In the genomic region with DNA sequence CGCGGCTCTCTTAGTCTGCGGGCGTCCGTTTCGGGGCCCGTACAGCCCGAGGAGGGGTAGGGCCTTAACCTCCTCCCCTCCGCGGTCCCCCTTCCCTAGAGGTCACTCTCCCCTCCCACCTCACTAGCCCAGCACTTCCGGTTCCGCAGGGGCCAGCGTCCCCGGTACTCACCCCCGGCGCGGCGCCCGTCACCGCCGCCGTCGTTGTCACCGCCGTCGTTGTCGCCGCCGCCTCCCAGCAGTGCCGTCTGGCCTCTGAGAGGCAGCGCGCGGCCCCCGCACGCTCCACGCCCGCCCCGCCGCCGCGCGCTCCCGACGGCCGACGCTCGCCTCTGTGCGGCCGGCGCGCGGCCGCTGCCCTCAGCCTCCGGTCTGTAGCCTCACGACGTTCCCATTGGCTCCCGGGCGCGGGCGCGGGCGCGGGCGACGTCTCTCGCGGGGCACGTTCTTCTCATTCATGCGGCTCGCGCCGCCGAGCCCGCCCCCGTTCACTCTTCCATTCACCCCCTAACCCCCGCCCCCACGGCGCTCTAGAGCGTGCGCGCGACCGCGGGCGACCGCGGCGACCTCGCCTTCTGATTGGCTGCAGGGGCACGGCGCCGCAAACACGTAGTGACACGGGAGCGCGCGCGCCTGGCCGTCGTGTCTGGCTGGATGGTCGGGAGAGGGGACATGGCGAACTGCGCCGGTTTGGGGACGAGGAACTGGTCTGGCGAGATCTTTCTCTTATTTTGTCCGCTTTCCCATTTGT, we compare ENCODE assay signal across 7 mouse cellular contexts. TPM values are rescaled to one million over a fixed set of nuclear protein-coding genes. Genes with fewer than 3 reads are reported as not detected.
DNase-seq lines count a peak whose midpoint lies in the region; ATAC-seq lines count a peak whose summit lies in the region.

TSS of gene Zdhhc5 (minus strand) at position 370 of the 751 bp plus-strand sequence.

- ATAC-seq in intestine, embryonic 15.5 days = peak; percentile 96

- H3K9ac ChIP-seq in intestine, embryonic 15.5 days = peak within 1 kb of the TSS; percentile 91

- H3K36me3 ChIP-seq in intestine, embryonic 15.5 days = peaks cover 3% of the 10 kb centered on the region
- H3K36me3 ChIP-seq in midbrain, embryonic 10.5 days = peaks cover 19% of the 10 kb centered on the region

- intact Hi-C loops in gastrocnemius, postnatal 36 days (cut with DNase I) = loop anchor here (5.0 kb wide), 1 partner anchor 38 kb away; the partner anchor contains the start of genes Gm28635, Med19 and Tmx2
- intact Hi-C loops in left cerebral cortex, postnatal 25 days (cut with DNase I) = loop anchor here (1.0 to 5.0 kb wide), 4 partner anchors 12 to 332 kb away; partner anchors contain the start of genes Clp1, Rtn4rl2, Tnks1bp1 and Ube2l6

- H3K27me3 ChIP-seq in intestine, embryonic 15.5 days (replicated peaks) = no peaks in the 10 kb centered on the region
- H3K27me3 ChIP-seq in midbrain, embryonic 10.5 days (ENCODE audit: low read depth, poor library complexity, severe bottlenecking) = no peaks in the 10 kb centered on the region

- peak; percentile 99 for DNase-seq in adrenal gland, adult 2 months
- peak; percentile 99 for DNase-seq in embryo, embryonic 11.5 days (ENCODE audit: low read depth, low spot score)
- peak; percentile 98 for DNase-seq in gastrocnemius, postnatal 36 days
- peak; percentile 99 for DNase-seq in left cerebral cortex, postnatal 25 days (ENCODE audit: low spot score in 2 of 2)
- peak; percentile 99 for DNase-seq in midbrain, embryonic 10.5 days (ENCODE audit: low spot score)
- peak; percentile 99 for DNase-seq in right cerebral cortex, postnatal 4 days

- peak within 1 kb of the TSS; percentile 100 for H3K27ac ChIP-seq in intestine, embryonic 15.5 days
- peak within 1 kb of the TSS; percentile 96 for H3K27ac ChIP-seq in midbrain, embryonic 10.5 days (replicated peaks)

- no peaks in the 10 kb centered on the region; the same call in 1 of the 2 replicates for H3K4me1 ChIP-seq in intestine, embryonic 15.5 days (replicated peaks)
- peaks cover 29% of the 10 kb centered on the region for H3K4me1 ChIP-seq in midbrain, embryonic 10.5 days

- peak within 1 kb of the TSS; percentile 98 for H3K4me3 ChIP-seq in intestine, embryonic 15.5 days (replicated peaks)
- peak within 1 kb of the TSS; percentile 96 for H3K4me3 ChIP-seq in midbrain, embryonic 10.5 days

- peak within 1 kb of the TSS; percentile 82 for H3K4me2 ChIP-seq in intestine, embryonic 15.5 days (replicated peaks)

- under 1% methylated on average over 104 of the region's 107 CpGs for WGBS in intestine, embryonic 15.5 days
- under 1% methylated on average over 107 of the region's 107 CpGs for WGBS in midbrain, embryonic 10.5 days

- H3K9me3 ChIP-seq in intestine, embryonic 15.5 days = no peaks in the 10 kb centered on the region
- H3K9me3 ChIP-seq in midbrain, embryonic 10.5 days (replicated peaks) = no peaks in the 10 kb centered on the region

RNA-seq across cellular contexts. Expression of gene Zdhhc5, which starts in this region (rescaled TPM):
- total RNA-seq in adrenal gland, adult 2 months (2021) = 10 to 100 TPM; 61.7 to 74.4 TPM
- polyA plus RNA-seq in adrenal gland, adult 2 months (2012; rRNA removed) = 37.5 and 46.3 TPM in 2 replicates
- total RNA-seq in gastrocnemius, postnatal 36 days (2021) = 10 to 100 TPM; 57.5 to 62.2 TPM
- 24.6 and 26.5 TPM in 2 replicates for polyA plus RNA-seq in intestine, embryonic 15.5 days (2015; fragmentation: Nextera tagmentation; extraction: Ambion mirVana)
- total RNA-seq in left cerebral cortex, postnatal 25 days (2021) = 10 to 100 TPM; 45.2 to 50.6 TPM
- 22.8 and 26.0 TPM in 2 replicates for polyA plus RNA-seq in midbrain, embryonic 10.5 days (2016; fragmentation: Nextera tagmentation; extraction: Ambion mirVana)

Comparison
In these comparisons a context has a peak if more than half of its experiments do, and no peak if none do; other contexts are left out.
1. Peak in every context shown above with its lines: DNase-seq, ATAC-seq, H3K4me3 ChIP-seq and H3K27ac ChIP-seq.